Mouse (Mus musculus): ENCODE results near the gene Smpdl3b. TPM values are rescaled to one million over a fixed set of nuclear protein-coding genes. Genes with fewer than 3 reads are reported as not detected.
"Not testable (repeated sequence)": the region's sequence is repeated elsewhere in the genome, so short reads cannot be mapped to it uniquely, and the experiment has no call there.

The Smpdl3b gene
- total and polyA plus RNA-seq, 3 experiments = 0.28 to 0.69 TPM; not detected in 1

GRCm38 (mm10) chr4:132741491-132741890, 15.6 kb downstream of the Smpdl3b start:
- TF ChIP-seq HCFC1 (IDR thresholded peaks at IDR 0.05; ENCODE audit: low read depth, low read length) (no peak), ZKSCAN1 (IDR thresholded peaks at IDR 0.05; ENCODE audit: low read depth, low read length) (no peak), SIN3A (IDR thresholded peaks at IDR 0.05; ENCODE audit: low read length) (no peak), BHLHE40 (IDR thresholded peaks at IDR 0.05; ENCODE audit: borderline replicate concordance, low read depth, low read length) (no peak), ELF1 (IDR thresholded peaks at IDR 0.05; ENCODE audit: low read depth, low read length) (no peak), KAT2A (conservative IDR thresholded peaks at IDR 0.05; ENCODE audit: low read depth, low read length) (no peak), USF1 (IDR thresholded peaks at IDR 0.05; ENCODE audit: low read depth, low read length) (no peak), E2F4 (IDR thresholded peaks at IDR 0.05; ENCODE audit: borderline replicate concordance, low read depth, low read length) (no peak), UBTF (IDR thresholded peaks at IDR 0.05; ENCODE audit: borderline replicate concordance, insufficient read depth, low read depth, low read length) (no peak), MXI1 (IDR thresholded peaks at IDR 0.05; ENCODE audit: low read depth, low read length) (no peak), MAFK (IDR thresholded peaks at IDR 0.05; ENCODE audit: borderline replicate concordance, low read depth, low read length) (no peak), POLR2A (IDR thresholded peaks at IDR 0.05; ENCODE audit: control insufficient read depth in 1 of 2, insufficient read depth in 1 of 2, low read depth in 1 of 2, low read length in 2 of 2, poor library complexity in 1 of 2) (no peak), TCF12 (IDR thresholded peaks at IDR 0.05; ENCODE audit: low read depth, low read length) (no peak), ZC3H11A (IDR thresholded peaks at IDR 0.05; ENCODE audit: low read depth, low read length) (no peak), RAD21 (IDR thresholded peaks at IDR 0.05; ENCODE audit: low read depth, low read length) (no peak), USF2 (IDR thresholded peaks at IDR 0.05; ENCODE audit: borderline replicate concordance in 1 of 2, insufficient read depth in 1 of 2, low read depth in 1 of 2, low read length in 2 of 2) (no peak), ZMIZ1 (IDR thresholded peaks at IDR 0.05; ENCODE audit: low read depth, low read length) (no peak), TAL1 (IDR thresholded peaks at IDR 0.05; ENCODE audit: low read length) (no peak)
- peaks cover 0 to 10% of the 10 kb centered on the region in 2 experiments; a peak in 2 of 4 replicates for H3K36me3 ChIP-seq (ENCODE audit: control insufficient read depth in 1 of 2, insufficient read depth in 2 of 2, low read length in 2 of 2)
- no peak for DNase-seq (ENCODE audit: low read depth, low spot score)
- peaks cover 2 to 14% of the 10 kb centered on the region in 2 experiments for H3K4me1 ChIP-seq (ENCODE audit: control insufficient read depth in 1 of 2, insufficient read depth in 2 of 2, low read length in 2 of 2)
- H3K27ac ChIP-seq (ENCODE audit: control insufficient read depth, low read depth, low read length) = no peak overlapping the region
- no peaks in the 10 kb centered on the region for H3K27me3 ChIP-seq (ENCODE audit: control insufficient read depth in 1 of 2, insufficient read depth in 2 of 2, low read length in 2 of 2)
- H3K4me3 ChIP-seq (ENCODE audit: control insufficient read depth in 1 of 2, insufficient read depth in 1 of 2, low read depth in 2 of 2, low read length in 2 of 2) = no peak overlapping the region
- no peaks in the 10 kb centered on the region for H3K9me3 ChIP-seq (replicated peaks; ENCODE audit: insufficient read depth, low read length)
- H3K9ac ChIP-seq (ENCODE audit: control insufficient read depth, low read depth, low read length, poor library complexity, severe bottlenecking) = no peak overlapping the region
- no peaks in the 10 kb centered on the region for H3K79me2 ChIP-seq (ENCODE audit: control insufficient read depth, insufficient read depth, low read length, poor library complexity)

- not testable (repeated sequence) for H3K27me3 ChIP-seq (ENCODE audit: control insufficient read depth in 1 of 2, insufficient read depth in 2 of 2, low read length in 2 of 2); H3K9ac ChIP-seq (ENCODE audit: control insufficient read depth, low read depth, low read length, poor library complexity, severe bottlenecking); DNase-seq (ENCODE audit: low read depth, low spot score); H3K36me3 ChIP-seq (ENCODE audit: control insufficient read depth in 1 of 2, insufficient read depth in 2 of 2, low read length in 2 of 2); H3K4me3 ChIP-seq (ENCODE audit: control insufficient read depth in 1 of 2, insufficient read depth in 1 of 2, low read depth in 2 of 2, low read length in 2 of 2); H3K4me1 ChIP-seq (ENCODE audit: control insufficient read depth in 1 of 2, insufficient read depth in 2 of 2, low read length in 2 of 2); H3K79me2 ChIP-seq (ENCODE audit: control insufficient read depth, insufficient read depth, low read length, poor library complexity); H3K27ac ChIP-seq (ENCODE audit: control insufficient read depth, low read depth, low read length); H3K9me3 ChIP-seq (replicated peaks; ENCODE audit: insufficient read depth, low read length)
These were observed 19.9 kb downstream of the Smpdl3b start for GRCm38 (mm10) chr4:132737154-132737553.

All from MEL (cell line).